Mouse (Mus musculus) forebrain, embryonic 12.5 days (tissue): ENCODE data around the gene Rnase12. TPM values are rescaled to one million over a fixed set of nuclear protein-coding genes. Genes with fewer than 3 reads are reported as not detected.
"Not testable (repeated sequence)": the region's sequence is repeated elsewhere in the genome, so short reads cannot be mapped to it uniquely, and the experiment has no call there.

Source experiments
- ATAC-seq: fragments of 200-750 bp; cut with Nextera tagmentation; 2 replicates; pipeline ENCODE4 v1.8.0; 2017; ENCODE audit warnings: moderate TSS enrichment; ENCODE audit not compliant: low FRiP score
- H3K27ac ChIP-seq: fragments of 300-500 bp; sonication (generic); 2 replicates; pipeline ENCODE4 v1.5.1; 2016; ENCODE audit warnings: mild to moderate bottlenecking
- H3K27me3 ChIP-seq: fragments of 300-500 bp; sonication (generic); 2 replicates; pipeline ENCODE4 v1.6.1; 2016; ENCODE audit warnings: mild to moderate bottlenecking
- H3K36me3 ChIP-seq: fragments of 300-500 bp; sonication (generic); replicated peaks from 2 replicates; pipeline ENCODE4 v1.6.1; 2016; ENCODE audit warnings: mild to moderate bottlenecking
- H3K4me1 ChIP-seq: fragments of 300-500 bp; sonication (generic); 2 replicates; pipeline ENCODE4 v1.6.1; 2016
- H3K4me2 ChIP-seq: fragments of 300-500 bp; sonication (generic); 2 replicates; pipeline ENCODE4 v1.6.1; 2016; ENCODE audit warnings: mild to moderate bottlenecking, moderate library complexity
- H3K4me3 ChIP-seq: fragments of 300-500 bp; sonication (generic); replicated peaks from 2 replicates; pipeline ENCODE4 v1.5.1; 2016; ENCODE audit warnings: mild to moderate bottlenecking
- H3K9ac ChIP-seq: fragments of 300-500 bp; sonication (generic); 2 replicates; pipeline ENCODE4 v1.6.1; 2016; ENCODE audit warnings: mild to moderate bottlenecking
- H3K9me3 ChIP-seq: fragments of 300-500 bp; sonication (generic); 2 replicates; pipeline ENCODE4 v1.6.1; 2016
- WGBS: fragments of 180-500 bp; shearing (Covaris S2); methylation state at CpG from one replicate; pipeline ENCODE4 v1.1.7; 2016; 5-methylcytosine and 5-hydroxymethylcytosine counted together
- polyA plus RNA-seq: library from polyadenylated mRNA; unstranded; fragments of >200 nt; fragmentation: Nextera tagmentation; extraction: Ambion mirVana; gene quantifications from 2 replicates; pipeline ENCODE4 v1.2.1, GENCODE M21; 2016

Rnase12 gene
- polyA plus RNA-seq, 1 experiment from 2014 or later = not detected

- no peak overlapping the region for H3K4me3 ChIP-seq
- no peaks in the 10 kb centered on the region for H3K36me3 ChIP-seq
- H3K9ac ChIP-seq = no peak overlapping the region
- no peaks in the 10 kb centered on the region for H3K9me3 ChIP-seq
- no peaks in the 10 kb centered on the region for H3K27me3 ChIP-seq
- 82% methylated on average over 4 of the region's 4 CpGs for WGBS
- no peak overlapping the region for H3K27ac ChIP-seq
- H3K4me1 ChIP-seq = no peaks in the 10 kb centered on the region
- ATAC-seq = no peak
- H3K4me2 ChIP-seq = no peak overlapping the region
These were observed 21.2 kb downstream of the Rnase12 start for GRCm38 (mm10) chr14:51036214-51036613.

GRCm38 (mm10) chr14:51035206-51035605 is 22.3 kb downstream of the Rnase12 start:
- Histone ChIP-seq H3K9me3 (no peaks in the 10 kb centered on the region), H3K27me3 (no peaks in the 10 kb centered on the region), H3K4me3 (no peak overlapping the region), H3K4me1 (no peaks in the 10 kb centered on the region), H3K27ac (no peak overlapping the region), H3K36me3 (no peaks in the 10 kb centered on the region), H3K4me2 (no peak overlapping the region), H3K9ac (no peak overlapping the region)
- no peak for ATAC-seq
- WGBS = 73% methylated on average over 1 of the region's 1 CpGs

- ATAC-seq = no peak
- Histone ChIP-seq H3K4me1 (no peaks in the 10 kb centered on the region), H3K27me3 (no peaks in the 10 kb centered on the region), H3K36me3 (no peaks in the 10 kb centered on the region), H3K9ac (no peak overlapping the region), H3K27ac (no peak overlapping the region), H3K9me3 (no peaks in the 10 kb centered on the region), H3K4me3 (no peak overlapping the region), H3K4me2 (no peak overlapping the region)
- WGBS = 66% methylated on average over 3 of the region's 3 CpGs
These were observed 29.9 kb downstream of the Rnase12 start for GRCm38 (mm10) chr14:51027387-51028155.

GRCm38 (mm10) chr14:51026391-51027133 is 30.9 kb downstream of the Rnase12 start:
- Histone ChIP-seq H3K4me1 (no peaks in the 10 kb centered on the region), H3K4me2 (no peak overlapping the region), H3K9me3 (no peaks in the 10 kb centered on the region), H3K27me3 (no peaks in the 10 kb centered on the region), H3K27ac (no peak overlapping the region), H3K9ac (no peak overlapping the region), H3K4me3 (no peak overlapping the region), H3K36me3 (no peaks in the 10 kb centered on the region)
- 35% methylated on average over 5 of the region's 5 CpGs for WGBS
- peak; percentile 70; the same call in 1 of the 2 replicates for ATAC-seq

GRCm38 (mm10) chr14:51024820-51025219 is 32.6 kb downstream of the Rnase12 start:
- no peak overlapping the region for H3K4me3 ChIP-seq
- no peak overlapping the region for H3K4me2 ChIP-seq
- H3K4me1 ChIP-seq = no peaks in the 10 kb centered on the region
- no peaks in the 10 kb centered on the region for H3K27me3 ChIP-seq
- H3K36me3 ChIP-seq = no peaks in the 10 kb centered on the region
- no peak for ATAC-seq
- H3K9ac ChIP-seq = no peak overlapping the region
- 82% methylated on average over 1 of the region's 1 CpGs for WGBS
- no peaks in the 10 kb centered on the region for H3K9me3 ChIP-seq
- no peak overlapping the region for H3K27ac ChIP-seq

GRCm38 (mm10) chr14:51023457-51023856 is 34.0 kb downstream of the Rnase12 start:
- WGBS = 90% methylated on average over 4 of the region's 4 CpGs
- no peaks in the 10 kb centered on the region for H3K27me3 ChIP-seq

GRCm38 (mm10) chr14:51017256-51017655 is 40.2 kb downstream of the Rnase12 start:
- no peak for ATAC-seq
- 78% methylated on average over 3 of the region's 3 CpGs for WGBS

More at GRCm38 (mm10) chr14:51023457-51023856, 34.0 kb downstream of the Rnase12 start:
- no peaks in the 10 kb centered on the region for H3K9me3 ChIP-seq
- H3K4me2 ChIP-seq = no peak overlapping the region
- no peak overlapping the region for H3K27ac ChIP-seq
- no peak for ATAC-seq
- H3K4me1 ChIP-seq = no peaks in the 10 kb centered on the region
- H3K9ac ChIP-seq = no peak overlapping the region
- no peaks in the 10 kb centered on the region for H3K36me3 ChIP-seq
- no peak overlapping the region for H3K4me3 ChIP-seq

GRCm38 (mm10) chr14:51015780-51016179 is 41.7 kb downstream of the Rnase12 start:
- Histone ChIP-seq H3K4me3 (no peak overlapping the region), H3K9ac (no peak overlapping the region), H3K36me3 (no peaks in the 10 kb centered on the region), H3K4me1 (no peaks in the 10 kb centered on the region), H3K27ac (no peak overlapping the region), H3K4me2 (no peak overlapping the region), H3K9me3 (no peaks in the 10 kb centered on the region), H3K27me3 (no peaks in the 10 kb centered on the region)
- ATAC-seq = no peak

More at GRCm38 (mm10) chr14:51017256-51017655, 40.2 kb downstream of the Rnase12 start:
- no peak overlapping the region for H3K4me2 ChIP-seq
- no peak overlapping the region for H3K9ac ChIP-seq
- no peaks in the 10 kb centered on the region for H3K36me3 ChIP-seq
- H3K4me1 ChIP-seq = no peaks in the 10 kb centered on the region
- H3K27me3 ChIP-seq = no peaks in the 10 kb centered on the region
- no peak overlapping the region for H3K27ac ChIP-seq
- H3K4me3 ChIP-seq = no peak overlapping the region
- no peaks in the 10 kb centered on the region for H3K9me3 ChIP-seq

GRCm38 (mm10) chr14:51014724-51015123 is 42.7 kb downstream of the Rnase12 start:
- H3K27me3 ChIP-seq, ATAC-seq, H3K9ac ChIP-seq, H3K4me1 ChIP-seq, H3K9me3 ChIP-seq, H3K36me3 ChIP-seq, H3K27ac ChIP-seq, H3K4me2 ChIP-seq, H3K4me3 ChIP-seq: not testable (repeated sequence)
- WGBS = 94% methylated on average over 3 of the region's 3 CpGs

GRCm38 (mm10) chr14:51009572-51009971 is 47.9 kb downstream of the Rnase12 start:
- Histone ChIP-seq H3K4me3 (no peak overlapping the region), H3K4me2 (no peak overlapping the region), H3K4me1 (no peaks in the 10 kb centered on the region), H3K36me3 (no peaks in the 10 kb centered on the region), H3K9me3 (no peaks in the 10 kb centered on the region), H3K27me3 (no peaks in the 10 kb centered on the region), H3K27ac (no peak overlapping the region), H3K9ac (no peak overlapping the region)
- no peak for ATAC-seq
- 84% methylated on average over 6 of the region's 6 CpGs for WGBS

GRCm38 (mm10) chr14:51008781-51009180 is 48.7 kb downstream of the Rnase12 start:
- H3K36me3 ChIP-seq = no peaks in the 10 kb centered on the region
- no peak overlapping the region for H3K4me2 ChIP-seq
- WGBS = 90% methylated on average over 4 of the region's 4 CpGs
- H3K9ac ChIP-seq = no peak overlapping the region
- no peaks in the 10 kb centered on the region for H3K4me1 ChIP-seq
- no peaks in the 10 kb centered on the region for H3K27me3 ChIP-seq
- no peak for ATAC-seq
- H3K27ac ChIP-seq = no peak overlapping the region
- H3K4me3 ChIP-seq = no peak overlapping the region
- no peaks in the 10 kb centered on the region for H3K9me3 ChIP-seq

GRCm38 (mm10) chr14:51007914-51008713 is 49.3 kb downstream of the Rnase12 start:
- H3K4me2 ChIP-seq = no peak overlapping the region
- no peak overlapping the region for H3K27ac ChIP-seq
- no peak for ATAC-seq
- WGBS = 89% methylated on average over 13 of the region's 13 CpGs
- no peaks in the 10 kb centered on the region for H3K27me3 ChIP-seq
- no peaks in the 10 kb centered on the region for H3K9me3 ChIP-seq
- no peak overlapping the region for H3K9ac ChIP-seq
- no peaks in the 10 kb centered on the region for H3K4me1 ChIP-seq
- H3K36me3 ChIP-seq = no peaks in the 10 kb centered on the region
- H3K4me3 ChIP-seq = no peak overlapping the region
